Mouse (Mus musculus) adrenal gland, adult 18-20 months (tissue): Measurements from ENCODE around the gene Cux2. TPM values are rescaled to one million over a fixed set of nuclear protein-coding genes. Genes with fewer than 3 reads are reported as not detected.

Experiments used
- DNase-seq, 2 experiments: peaks; one replicate each; pipeline ENCODE4 v3.0.0; 2021 to 2022; ENCODE audit warnings: low spot score in 2 of 2
- total RNA-seq, 2 experiments: library from RNA; stranded (reverse); gene quantifications; 1 replicate in 1 of 2; 2 replicates in 1 of 2; pipeline ENCODE4 v1.2.3; 2021

The Cux2 gene
- total RNA-seq, 2 experiments from 2014 or later: 11.4 to 15.0 TPM

DNA sequence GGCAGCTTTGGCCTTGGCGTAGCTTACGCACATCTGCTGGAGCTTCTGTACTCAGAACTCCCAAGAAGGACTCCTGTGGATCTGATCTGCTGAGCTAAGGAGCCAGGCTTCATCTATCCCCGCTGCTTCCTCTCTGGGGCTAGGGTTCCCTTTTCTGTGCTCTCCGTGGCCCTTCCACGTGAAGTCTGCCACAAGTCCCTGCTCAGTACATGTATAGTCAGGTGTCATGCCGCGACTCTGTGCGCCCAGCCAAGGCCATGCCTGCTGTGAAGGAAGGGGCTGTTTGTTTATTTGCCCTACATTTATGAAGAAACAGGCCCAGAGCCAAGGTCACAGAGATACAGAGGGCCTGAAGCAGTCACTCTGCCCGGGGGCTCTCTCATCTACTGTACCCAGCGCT lies 207.9 kb downstream of the Cux2 start:
- DNase-seq: peak in 1 of 2 experiments; percentile 31

DNA sequence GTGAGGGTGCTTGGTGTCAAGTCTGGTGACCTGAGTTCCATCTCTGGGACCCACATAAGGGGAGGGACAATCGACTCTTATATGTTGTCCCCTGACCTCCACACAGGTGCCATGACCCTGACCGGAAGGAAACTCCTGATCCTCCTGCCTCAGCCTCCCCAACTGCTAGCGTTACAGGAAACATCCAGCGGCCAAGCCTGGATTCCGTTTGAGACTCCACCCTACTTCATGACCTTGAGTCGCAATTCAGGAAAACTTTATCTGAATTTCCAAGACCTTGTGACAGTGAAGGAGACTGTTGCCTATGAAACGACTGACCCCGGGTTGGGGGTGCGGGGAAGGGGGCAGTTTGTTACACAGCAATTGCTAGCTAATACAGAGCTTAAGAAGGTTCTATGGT lies 208.4 kb downstream of the Cux2 start:
- peak in 1 of 2 experiments; percentile 20 for DNase-seq

DNA sequence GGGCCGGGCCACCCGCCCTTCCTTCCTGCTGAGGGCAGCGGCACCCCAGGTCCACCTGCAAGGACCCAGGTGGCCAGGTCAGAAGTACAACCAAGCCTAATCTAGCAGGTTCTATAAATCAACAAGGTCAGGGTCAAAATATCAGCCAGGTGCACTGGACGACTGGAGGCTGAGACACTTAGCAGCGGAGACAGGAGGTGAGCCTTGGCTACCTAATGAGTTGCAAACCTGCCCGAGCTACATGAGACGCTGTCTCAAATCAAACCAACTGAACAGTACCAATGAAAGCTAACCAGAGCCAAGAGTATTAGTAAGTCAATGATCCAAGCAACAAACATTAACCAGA lies 210.8 kb downstream of the Cux2 start:
- no peak for DNase-seq

DNA sequence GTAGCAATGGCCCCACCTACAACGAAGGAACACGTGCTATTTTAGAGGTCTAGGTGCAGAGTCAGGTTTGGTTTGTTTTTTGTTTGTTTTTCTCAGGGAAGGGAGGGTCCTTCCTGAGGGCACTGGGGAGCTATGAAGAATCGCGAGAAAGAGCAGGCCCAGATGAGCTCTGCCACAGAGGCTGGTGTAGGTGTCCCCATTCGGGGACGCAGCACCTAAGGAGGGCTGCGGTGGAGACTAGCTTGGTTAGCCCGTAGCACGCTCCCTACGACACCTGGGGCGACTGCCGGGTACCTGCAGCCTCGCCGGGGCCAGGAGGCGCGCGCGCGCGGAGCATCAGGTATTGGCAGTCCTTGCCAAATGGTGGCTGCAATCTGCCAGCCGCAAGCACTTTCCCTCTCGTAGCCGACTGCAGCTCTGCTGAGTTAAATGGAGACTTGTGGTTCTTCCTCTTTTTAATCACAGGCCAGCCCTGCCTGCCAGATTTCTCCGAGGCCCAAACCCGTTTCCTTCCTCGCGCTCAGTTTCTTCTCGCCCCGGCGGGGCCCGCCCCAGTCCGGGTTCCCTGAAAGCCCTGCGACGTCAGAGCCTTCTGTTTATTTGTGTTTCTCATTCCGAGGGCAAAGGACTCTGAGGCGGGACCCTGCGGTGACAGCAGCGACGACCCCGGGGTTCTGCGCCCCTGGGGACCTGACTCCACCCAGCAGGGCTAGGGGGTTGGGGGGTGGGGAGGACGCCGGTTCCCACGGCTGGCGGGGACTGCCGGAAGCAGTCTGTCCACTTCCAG lies 211.4 kb downstream of the Cux2 start:
- DNase-seq: peak in 1 of 2 experiments; percentile 56

DNA sequence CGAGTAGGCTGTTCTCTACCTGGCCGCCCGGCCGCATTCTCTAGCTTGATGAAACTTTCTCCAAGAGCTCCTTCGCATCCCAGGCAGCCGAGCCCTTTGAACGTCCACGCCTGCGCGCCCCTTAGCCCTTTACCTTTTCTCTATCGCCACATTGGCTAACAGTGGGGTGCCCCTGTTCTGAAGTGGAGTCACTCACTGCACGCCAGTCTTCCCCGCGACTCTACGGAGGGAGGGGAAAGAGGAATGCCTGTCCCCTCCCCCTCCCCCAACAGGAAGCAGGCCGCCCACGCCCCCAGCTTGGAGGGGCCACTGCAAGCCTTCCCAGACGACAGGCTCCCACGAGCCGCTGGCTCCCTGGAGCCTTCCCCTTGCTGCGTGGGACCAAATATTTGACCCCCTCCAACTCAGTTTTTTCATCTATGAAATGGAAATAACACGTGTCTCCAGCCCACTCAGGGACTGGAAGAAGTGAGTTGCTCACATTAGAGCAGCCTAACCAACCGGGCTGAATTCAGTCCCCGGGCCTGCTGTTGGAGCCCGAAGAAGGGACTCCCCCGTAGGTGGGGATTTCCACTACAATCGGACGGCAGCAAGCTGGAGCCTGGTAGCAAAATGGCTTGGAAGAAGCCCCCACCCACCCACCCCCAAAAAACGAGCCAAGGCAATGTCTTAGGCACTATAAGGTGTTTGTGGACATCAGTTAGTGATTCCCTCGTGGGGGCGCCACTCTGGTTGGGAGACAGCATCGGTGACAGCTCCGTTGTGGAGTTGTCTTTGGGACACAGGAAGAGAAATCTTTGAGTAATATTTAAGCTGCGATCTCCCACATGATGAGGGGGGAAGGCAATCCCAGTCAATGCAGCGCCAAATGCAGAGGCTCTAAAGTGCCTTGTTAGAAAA lies 212.2 kb downstream of the Cux2 start, which contains the start of gene Sh2b3:
TSS of gene Sh2b3 (minus strand) at position 206 of the 900 bp plus-strand sequence.
- DNase-seq: peak in 1 of 2 experiments; percentile 24

DNA sequence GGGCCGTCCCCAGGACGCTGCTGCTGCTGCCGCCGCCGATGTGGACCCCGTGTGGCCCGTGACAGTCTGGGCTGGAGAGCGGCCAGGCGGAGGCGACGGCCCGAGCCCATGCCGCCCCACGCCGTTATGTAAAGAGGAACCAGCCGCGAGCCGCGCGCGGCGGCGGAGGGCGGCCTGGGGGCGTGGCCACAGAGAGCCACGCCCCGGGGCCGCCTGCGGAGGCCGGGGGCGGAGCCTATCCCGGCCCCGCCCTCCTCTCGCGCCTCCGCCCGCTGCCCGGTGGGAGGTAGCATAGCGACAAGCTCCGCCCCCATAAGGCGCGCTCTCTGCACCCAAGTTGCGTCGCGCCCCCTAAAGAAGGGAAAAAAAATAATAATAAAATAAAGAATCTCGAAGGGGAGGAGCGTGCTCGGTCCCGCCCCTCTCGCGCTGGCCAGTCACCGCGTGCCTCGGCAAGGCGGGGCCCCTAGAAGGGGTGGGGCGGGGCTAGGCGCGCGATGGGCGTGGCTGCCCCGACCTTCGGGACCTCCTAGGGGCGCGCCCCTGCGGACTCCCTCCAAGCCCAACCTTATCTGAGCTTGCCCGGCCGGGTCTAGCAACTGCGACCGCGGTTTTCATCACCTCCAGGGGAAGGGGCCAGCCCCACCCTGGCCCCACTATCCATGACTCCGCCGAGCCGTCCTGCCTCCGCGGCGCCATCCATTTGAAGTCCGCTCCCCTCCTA lies 213.0 kb downstream of the Cux2 start:
- peak; percentile 88 to 91 for DNase-seq

DNA sequence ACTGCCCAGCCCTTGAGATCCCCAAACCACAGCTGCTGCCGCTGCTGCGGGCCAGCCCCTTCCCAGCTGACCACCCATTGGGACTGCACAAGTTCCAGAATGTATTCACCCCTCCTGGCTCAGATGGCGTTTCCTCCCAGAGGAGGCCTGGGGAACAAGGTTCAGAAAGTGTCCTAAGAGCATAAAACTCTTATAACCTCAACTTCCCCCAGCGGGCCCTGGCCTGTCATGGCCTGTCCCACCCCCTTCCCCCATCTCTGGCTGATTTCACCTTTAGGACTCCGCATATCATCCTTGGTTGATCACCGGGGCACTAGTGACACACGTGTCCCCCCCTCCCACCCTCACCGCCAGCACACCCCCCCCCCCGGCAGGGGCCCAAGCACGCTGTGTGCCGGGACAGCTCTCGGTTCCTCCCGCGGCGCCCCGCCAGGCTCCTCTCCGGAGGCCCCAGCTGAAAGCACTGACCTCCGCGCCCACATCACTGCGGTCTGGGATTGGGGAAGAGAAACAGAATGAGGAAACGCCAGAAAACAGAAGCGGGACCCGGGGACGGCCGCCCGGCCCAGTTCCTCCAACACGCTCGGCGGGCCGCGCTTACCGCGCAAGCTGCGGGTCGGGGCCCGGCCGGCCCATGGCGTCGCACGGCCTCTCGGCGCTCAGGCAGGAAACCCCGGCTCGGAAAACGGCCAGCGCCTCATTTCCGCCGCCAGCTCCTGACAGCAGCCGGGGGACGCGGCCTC lies 213.8 kb downstream of the Cux2 start:
- peak in 1 of 2 experiments; percentile 32 for DNase-seq

DNA sequence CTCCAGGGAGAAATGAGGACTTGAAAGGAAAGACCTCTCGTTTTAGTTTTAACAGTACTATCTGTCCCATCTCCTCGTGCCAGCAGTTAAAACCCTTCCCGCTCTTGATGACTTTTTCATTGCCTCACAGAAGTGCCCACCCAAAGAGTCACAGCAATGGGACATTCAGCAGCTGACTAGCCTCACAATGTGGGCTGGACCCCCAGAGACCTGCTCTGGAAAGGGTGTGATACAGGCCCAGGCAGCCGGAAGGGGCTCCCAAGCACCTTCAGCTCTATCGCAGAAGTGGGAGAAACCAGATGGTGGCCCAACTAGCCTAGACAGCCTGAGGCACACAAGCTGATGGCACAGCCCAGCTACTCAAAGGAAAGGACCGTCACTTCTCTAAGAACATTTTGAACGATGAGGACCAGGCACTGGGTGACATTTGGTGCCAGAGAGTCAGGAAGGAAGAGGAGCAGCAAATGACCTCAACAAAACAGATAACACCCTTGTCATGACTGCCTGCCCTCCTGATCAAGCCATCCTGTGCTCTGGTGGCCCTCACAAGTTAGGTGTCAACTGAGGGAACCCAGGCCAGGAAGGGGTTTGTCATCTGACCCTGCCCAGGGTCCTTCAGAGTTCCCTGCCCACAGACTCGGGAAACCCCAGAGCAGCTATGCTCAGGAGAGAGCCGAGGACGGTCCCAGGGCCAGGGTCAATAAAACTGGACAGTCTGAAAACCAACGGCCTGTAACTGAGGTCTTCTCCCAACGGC lies 214.7 kb downstream of the Cux2 start:
- peak in 1 of 2 experiments; percentile 30 for DNase-seq

DNA sequence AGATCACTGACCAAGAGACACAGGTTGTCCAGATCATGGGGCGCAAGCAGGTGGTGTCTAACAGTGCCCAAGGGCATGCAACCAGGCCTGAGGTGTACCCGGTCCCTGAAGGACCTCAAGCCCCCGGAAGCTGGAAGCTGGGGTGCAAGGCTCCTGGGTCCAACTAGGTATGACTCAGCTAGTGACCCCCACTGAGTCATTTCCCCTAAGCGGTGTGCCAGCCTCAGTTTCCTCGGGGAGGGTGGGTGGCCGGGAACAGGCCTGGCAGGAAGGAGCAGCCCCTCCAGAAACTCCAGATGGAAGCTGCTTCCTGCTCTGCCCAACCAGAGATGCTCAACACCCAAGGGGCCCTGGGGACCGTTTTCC lies 215.7 kb downstream of the Cux2 start:
- DNase-seq: no peak

DNA sequence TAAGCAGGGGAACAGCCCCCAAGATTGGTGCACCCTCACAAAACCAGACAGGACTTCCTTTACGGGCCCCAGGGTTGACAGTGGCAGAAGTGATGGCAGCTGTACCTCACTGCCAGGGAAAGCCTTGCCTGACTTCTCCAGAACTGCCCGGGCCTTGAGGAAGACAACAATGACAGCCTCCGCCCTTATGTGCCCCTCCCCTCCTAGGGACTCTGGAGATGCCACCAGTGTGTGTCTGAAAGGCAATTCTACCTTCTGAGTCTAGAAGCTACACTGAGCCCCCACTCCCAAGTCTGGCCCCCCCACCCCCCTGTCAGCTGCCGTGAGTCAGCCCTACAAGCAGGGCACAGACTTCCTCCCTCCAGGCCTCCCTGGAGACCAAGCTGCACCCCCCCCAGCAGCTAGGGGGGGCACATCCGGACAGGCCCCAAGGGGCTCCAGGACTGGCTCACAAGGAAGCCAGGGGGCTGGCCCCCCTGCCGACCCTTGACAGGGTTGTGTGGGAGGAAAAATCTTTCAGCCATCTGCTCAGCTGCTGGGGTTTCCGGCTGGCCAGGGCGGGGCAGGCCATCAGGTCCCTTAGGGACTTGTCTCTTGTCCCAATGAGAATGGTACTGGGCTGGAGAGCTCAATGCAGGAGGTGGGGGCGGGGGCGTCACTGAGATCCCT lies 216.2 kb downstream of the Cux2 start:
- DNase-seq: peak in 1 of 2 experiments; percentile 70

DNA sequence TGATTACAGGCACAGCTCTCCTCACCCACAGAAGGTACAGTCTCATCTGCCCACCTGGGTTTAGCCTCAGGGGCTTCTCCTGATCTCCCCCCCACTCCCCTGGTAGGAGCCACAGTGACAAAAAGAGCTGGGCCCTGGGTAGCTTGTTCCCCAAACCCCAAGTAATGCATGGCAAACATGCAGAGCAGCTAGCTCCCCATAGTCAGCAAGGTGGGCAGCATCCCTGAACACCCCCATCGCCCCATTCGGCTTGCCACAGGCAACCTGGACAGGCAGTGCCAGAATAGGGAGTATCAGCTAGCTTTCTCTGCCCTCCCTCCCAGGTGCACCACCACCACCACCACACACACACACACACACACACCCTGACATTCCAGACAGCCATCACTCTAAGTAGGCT lies 216.7 kb downstream of the Cux2 start:
- peak in 1 of 2 experiments; percentile 20 for DNase-seq

DNA sequence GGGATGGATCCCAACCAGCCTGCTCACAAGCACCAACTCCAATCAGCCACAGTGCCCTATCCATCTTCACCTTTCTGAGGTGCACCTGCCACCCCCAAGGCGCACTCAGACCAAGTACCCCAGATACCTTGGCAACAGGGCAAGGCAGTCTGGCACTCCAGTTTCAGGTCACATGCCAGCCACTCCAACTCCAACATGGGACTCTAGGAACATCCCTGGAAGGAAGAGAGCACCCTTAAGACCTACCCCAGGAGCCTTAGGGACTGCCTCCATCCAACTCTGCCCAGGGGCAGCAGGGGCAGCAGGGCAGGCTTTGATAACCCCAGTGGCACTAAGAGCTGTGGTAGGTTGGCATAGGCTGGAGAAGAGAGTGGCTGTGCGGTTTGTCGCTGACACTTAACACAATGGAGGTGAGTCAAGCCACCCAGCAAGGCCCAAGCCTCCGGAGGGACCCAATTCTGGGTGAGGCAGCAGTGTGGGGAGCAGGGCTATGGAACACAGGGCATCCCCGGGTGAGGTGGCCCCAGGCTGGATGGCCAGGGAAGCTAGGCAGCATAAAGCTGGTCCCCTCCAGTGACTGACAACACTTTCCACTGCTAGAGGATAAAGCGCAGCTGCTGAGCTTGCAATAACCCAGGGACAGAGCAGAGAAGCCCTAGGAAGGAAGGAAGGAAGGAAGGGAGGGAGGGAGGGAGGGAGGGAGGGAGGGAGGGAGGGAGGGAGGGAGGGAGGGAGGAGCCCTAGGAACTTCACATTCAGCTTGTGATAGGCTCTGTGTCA lies 217.3 kb downstream of the Cux2 start:
- DNase-seq: no peak

DNA sequence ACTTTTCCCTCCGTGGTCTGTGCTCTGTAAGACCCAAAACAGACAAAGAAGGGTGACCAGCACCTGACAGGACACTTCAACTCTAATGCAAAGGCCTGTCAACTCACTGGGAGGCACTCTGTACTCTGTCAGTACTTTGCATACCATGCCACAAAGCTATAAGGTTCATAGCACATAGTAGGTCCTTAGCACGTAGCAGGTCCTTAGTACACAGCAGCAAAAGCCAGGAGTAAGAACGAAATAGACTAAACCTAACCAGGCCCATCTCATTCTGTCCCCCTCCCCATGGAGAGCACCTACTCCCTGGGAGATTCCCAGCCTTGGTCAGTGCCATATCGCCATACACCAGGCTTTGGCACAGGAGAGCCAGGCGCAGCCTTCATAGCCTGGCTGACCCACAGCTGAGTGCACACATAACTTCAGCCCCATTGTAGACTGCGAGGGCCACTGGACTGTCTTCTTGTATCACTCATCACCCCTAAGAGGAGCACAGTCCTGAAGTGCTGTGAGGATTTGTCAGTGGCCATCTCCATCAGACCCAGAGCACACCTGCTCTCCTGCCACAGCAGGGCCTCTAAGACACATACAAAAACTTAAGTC lies 218.8 kb downstream of the Cux2 start:
- no peak for DNase-seq

DNA sequence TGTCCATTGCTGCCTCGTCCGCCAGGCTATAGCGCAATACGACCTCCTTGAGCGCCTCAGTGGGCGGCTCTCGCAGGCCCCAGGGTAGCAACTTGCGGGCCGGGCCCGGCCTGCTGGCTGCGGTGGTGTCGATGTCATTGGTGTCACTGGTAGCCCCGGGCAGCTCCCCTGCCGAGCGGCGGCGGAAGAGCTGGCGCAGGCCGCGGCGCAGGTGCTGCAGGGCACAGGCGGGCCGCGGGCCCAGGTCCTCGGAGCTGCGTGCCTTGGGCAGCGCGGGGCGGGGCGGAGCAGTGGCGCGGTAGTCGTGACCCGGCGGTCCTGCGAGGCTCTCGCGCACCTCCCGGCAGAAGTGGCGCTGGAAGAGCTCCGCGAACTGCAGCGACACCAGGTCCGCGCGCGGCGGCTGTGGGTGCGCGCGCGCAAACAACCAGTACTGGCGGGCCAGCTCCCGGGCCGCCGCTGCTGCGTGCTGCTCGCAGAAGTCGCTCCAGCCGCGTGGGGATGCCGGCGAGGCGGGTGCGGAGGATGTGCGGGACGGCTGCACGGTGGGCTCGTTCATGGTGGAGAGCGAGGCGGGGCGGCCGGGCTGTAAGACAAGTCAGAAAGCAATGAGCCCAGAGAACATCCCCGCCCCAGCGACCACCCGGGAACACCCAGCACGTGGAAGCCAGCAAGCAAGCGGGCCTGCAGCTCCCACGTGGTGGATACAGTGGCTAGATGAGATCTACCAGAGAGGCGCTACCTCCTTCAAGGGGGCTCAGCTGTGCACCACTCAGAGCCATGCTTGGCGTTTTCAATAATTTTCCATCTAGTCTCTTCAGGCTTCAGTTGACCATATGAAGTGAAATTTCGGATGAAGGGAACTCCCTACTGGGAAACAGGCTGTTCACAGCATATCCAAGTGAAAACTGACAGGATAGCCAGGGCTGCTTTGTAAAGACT lies 221.1 kb downstream of the Cux2 start:
- no peak for DNase-seq

DNA sequence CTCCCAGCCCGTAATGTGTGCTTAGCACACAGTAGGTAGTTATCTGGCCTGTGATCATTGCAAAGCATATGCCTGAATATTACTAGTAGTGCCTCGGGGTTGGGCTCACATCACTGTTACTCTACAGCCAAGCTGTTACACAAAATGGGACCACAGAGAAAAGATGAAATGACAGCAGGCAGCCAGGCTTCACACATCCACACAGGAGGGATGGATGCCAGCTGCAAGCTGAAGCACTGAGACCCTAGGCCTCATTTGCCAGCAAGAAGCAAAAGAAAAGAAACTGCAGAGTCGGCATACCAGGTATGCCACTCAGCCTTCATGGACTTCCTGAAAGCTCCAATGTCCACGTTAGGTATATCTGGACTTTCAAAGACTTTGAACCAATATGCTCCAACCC lies 222.0 kb downstream of the Cux2 start:
- DNase-seq: no peak

DNA sequence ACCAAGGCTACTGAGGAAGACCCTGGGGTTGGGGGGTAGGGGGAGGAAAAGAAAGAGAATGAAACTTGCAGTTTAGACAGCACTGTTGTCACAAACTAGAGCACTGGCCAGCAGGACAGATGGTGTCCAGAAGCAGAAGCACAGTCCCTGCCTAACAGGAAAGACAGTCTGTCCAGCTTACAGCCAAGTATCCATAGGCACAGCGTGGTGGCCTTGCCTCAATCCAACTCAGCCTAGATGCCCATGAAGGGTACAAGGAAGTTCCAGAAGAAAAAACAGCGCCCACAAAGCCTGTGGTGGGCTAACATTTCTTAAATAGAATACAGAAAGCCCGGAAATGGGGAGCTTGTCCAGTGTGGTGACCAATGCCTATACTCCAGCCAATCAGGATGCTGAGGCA lies 224.3 kb downstream of the Cux2 start:
- DNase-seq: no peak

DNA sequence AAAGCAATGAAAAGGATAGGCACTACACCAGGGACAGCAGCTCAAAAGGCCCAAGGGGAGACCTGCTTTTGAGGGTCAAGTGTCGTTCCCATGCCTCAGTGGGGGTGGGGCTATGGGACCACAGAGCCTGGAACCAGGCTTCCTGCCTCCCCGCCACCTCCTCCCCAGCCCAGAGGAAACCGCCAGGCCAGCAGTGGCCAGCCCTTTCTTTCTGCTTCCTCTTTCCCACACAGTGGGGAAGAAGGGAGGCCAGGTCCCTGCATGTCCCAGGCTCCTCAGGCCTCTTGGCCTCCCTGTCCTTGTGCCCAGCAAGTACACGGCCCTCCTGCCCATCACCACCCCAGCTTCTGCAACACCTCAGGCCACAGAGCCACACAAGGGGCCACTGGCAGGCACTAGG lies 225.8 kb downstream of the Cux2 start:
- peak in 1 of 2 experiments; percentile 42 for DNase-seq
